Mouse (Mus musculus) A20 (cell line): ENCODE data around the gene Frk.
A peak's percentile ranks its signal among the peaks of the same experiment; 100 is the strongest.
"Not testable (repeated sequence)": the region's sequence is repeated elsewhere in the genome, so short reads cannot be mapped to it uniquely, and the experiment has no call there.

Experiments
- DNase-seq: peaks from one replicate; pipeline ENCODE4 v3.0.0-alpha.2; 2011; ENCODE audit warnings: low read depth, low spot score

Gene Frk

GRCm38 (mm10) chr10:34617216-34617615, 134.0 kb downstream of the Frk start:
- DNase-seq: no peak

- no peak for DNase-seq
These were observed 135.3 kb downstream of the Frk start for GRCm38 (mm10) chr10:34618490-34618889.

GRCm38 (mm10) chr10:34620540-34620939, 137.3 kb downstream of the Frk start:
- not testable (repeated sequence) for DNase-seq

- peak; percentile 10 for DNase-seq
These were observed 155.0 kb downstream of the Frk start for GRCm38 (mm10) chr10:34638245-34638644.
